Mouse (Mus musculus): ENCODE measurements around the gene Tfdp1.

Gene Tfdp1

GRCm38 (mm10) chr8:13427351-13427750 is 88.8 kb downstream of the Tfdp1 start:
- no peak for DNase-seq

Measured in spleen, adult 18-20 months (tissue).